Mouse (Mus musculus): Measurements from ENCODE around the gene Ddit4l. TPM values are rescaled to one million over a fixed set of nuclear protein-coding genes. Genes with fewer than 3 reads are reported as not detected.
A peak's percentile ranks its signal among the peaks of the same experiment; 100 is the strongest.
"Not testable (repeated sequence)": the region's sequence is repeated elsewhere in the genome, so short reads cannot be mapped to it uniquely, and the experiment has no call there.

Ddit4l gene
- total RNA-seq, 2 experiments from 2014 or later = 9.2 to 11.8 TPM

DNA sequence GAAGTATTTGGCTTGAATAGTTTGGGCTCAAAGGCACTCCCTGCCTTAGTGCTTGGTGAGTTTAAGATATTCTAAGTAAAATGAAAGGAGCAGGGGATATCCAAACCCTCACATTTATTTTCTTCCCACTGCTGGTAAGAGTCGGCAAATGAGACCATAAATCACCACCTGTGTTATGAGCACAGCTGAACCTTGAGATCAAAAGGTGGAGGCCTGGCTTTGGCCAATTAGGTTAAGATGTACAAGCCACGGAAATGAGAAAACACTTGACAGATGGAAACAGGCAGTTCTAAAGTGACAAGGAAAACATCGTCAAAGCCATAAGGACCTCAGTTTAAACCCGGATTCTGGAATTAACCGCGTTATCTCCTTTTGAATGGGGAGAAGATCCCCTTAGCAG is 23.5 kb downstream of the Ddit4l start:
- no peak for DNase-seq (ENCODE audit: extremely low spot score in 1 of 2, low spot score in 1 of 2)

- peak in 1 of 2 experiments; percentile 30 for DNase-seq (ENCODE audit: extremely low spot score in 1 of 2, low spot score in 1 of 2)
These were observed 26.2 kb downstream of the Ddit4l start for GRCm38 (mm10) chr3:137647427-137648100.

DNA sequence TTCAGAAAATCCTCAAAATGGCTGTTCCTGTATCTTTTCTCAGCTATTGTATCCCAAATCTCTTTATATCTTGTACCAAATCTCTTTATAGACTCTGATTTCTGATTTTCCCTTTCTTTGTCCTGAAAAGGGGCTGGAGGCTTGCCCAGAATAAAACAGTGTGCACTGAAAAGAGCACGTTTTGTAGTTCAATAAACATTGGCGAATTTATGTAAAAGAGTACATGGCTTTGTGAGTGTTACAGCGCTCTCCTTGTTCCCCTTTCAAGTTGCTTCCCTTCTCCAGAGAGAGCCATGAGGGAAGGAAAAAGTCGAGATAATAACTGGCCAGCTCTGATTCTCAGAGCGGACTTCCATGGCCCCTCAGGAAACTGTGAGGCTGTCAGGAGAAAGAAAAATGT is 27.7 kb downstream of the Ddit4l start:
- no peak for DNase-seq (ENCODE audit: extremely low spot score in 1 of 2, low spot score in 1 of 2)

DNA sequence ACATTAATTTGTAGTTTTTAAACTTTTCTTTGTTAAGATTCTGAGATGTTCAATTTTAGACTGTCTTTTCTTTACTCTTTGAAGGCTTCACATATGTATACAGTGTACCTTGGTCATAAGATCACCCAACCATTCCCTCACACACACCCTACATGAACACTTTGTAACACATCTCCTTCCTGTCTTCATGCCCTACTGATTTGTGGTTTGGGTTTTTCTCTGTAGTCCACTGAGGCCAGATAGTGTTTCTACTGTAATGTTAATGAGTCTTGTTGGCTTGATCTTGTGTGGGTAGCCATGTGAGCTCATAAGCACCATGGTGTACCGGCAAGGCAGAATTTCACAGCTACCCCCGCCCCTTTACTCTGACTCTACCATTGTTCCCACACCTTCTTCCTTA is 31.4 kb downstream of the Ddit4l start:
- no peak for DNase-seq (ENCODE audit: extremely low spot score in 1 of 2, low spot score in 1 of 2)

DNA sequence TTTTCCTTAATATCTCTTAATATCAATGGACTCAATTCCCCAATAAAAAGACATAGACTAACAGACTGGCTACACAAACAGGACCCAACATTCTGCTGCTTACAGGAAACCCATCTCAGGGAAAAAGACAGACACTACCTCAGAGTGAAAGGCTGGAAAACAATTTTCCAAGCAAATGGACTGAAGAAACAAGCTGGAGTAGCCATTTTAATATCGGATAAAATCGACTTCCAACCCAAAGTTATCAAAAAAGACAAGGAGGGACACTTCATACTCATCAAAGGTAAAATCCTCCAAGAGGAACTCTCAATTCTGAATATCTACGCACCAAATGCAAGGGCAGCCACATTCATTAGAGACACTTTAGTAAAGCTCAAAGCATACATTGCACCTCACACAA is 49.8 kb downstream of the Ddit4l start, which contains the start of gene Gm21962:
Gene Gm21962, plus strand, starts transcription at position 301 of the 400 bp plus-strand sequence.
- not testable (repeated sequence) for DNase-seq (ENCODE audit: extremely low spot score in 1 of 2, low spot score in 1 of 2)

Small RNA genes within 50 kb of the gene (microRNA-seq; reads per million reads assigned to microRNA genes)
- gene Gm22468 = 0 reads per million in 2 experiments

Other genes starting within 250 kb of the Ddit4l start
- gene Gm21962, start 49.9 kb downstream of the Ddit4l start, total RNA-seq (2021) = not detected
- 100 to 1,000 TPM; 141 to 151 TPM for gene H2afz, start 242.9 kb downstream of the Ddit4l start, total RNA-seq (2021)
- gene Dnajb14, start 246.1 kb downstream of the Ddit4l start, total RNA-seq (2021) = 10 to 100 TPM; 46.1 to 50.5 TPM